Mouse (Mus musculus) heart, adult 11 months (tissue): ENCODE data around the gene AL732309.1.

Experiments
- DNase-seq: peaks from one replicate; pipeline ENCODE4 v3.0.0; 2022

AL732309.1 gene

DNA sequence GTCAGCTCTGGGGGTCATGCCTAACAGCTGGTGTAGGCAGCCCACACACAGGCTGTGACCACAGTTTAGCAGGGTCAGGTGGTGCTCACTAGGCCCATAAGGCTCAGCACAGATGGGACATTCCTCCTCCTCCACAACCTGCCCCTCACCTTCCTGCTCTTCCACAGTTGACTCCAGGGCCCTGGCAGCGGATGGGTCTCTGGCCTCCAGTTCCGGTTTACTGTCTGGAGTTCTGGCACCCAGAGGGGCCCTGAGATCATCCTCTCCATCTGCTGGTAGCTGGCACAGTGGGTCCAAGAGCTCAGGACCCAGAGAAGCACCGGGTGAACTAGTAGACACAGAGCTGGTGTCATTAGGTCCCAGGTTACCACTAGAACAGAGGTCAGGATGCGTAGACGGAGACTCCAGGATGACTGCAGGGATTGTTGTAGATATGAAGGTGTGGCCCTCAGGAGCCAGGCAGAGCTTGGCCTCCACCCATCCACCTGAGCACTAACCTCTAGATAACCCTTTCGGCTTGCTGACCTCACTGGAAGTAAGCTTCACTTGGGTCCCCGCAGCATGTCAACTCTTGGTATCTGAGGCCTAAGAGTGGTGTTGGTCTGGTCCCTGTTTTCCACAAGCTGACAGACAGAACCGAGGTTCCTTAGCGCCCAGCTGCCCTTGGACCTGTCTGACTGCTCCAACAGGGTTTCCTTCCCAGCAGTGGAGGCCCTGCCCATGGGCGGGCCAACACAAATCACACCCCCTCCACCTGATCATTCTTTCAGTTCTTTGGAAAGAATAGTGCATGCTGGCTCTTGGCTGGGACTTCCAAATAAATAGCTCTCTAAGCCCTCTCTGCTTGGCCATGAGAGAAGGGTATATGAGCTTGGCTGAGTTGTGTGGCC, at the start of gene AL732309.1:
TSS of gene AL732309.1 (minus strand) at position 681 of the 890 bp plus-strand sequence.
- DNase-seq = no peak

DNA sequence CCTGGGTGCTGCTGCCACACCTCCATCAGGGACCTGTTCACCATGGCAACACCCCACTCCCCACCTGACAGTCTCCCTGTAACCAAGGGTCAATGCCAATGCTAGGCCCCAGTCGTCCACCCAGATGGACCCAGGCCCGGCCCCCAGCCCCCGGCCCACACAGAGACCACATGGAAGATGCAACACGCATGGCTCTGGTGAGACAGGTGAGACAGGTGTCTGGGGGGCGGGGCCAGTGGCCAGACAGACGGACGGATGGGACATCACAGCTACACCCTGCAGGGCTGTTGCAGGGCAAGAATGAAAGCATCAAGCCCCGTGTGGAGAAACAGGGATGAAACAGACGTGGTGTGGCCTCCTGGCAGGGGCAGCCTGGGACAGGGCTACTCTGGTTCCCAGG, 47.0 kb upstream of the AL732309.1 start:
- DNase-seq = no peak

DNA sequence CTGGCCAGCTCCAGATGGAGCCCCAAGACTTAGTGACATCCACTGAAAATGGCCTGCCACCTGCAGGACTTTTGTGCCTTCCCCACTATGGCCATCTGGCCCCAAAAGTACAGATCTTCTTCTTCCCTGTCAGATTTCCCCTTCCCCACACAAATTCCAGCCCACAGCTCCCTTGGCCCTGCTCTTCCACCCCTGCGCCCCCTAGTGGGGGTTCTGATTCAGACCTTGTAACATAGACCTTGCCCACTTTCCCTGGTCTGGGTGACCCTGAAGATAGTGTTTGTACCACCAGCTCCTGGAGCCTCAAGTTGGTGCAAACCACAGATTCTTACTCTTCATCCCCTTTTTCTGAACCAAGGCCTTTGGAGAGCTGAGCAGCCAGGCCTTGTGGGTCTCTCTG, 46.2 kb upstream of the AL732309.1 start:
- DNase-seq = peak; percentile 95

DNA sequence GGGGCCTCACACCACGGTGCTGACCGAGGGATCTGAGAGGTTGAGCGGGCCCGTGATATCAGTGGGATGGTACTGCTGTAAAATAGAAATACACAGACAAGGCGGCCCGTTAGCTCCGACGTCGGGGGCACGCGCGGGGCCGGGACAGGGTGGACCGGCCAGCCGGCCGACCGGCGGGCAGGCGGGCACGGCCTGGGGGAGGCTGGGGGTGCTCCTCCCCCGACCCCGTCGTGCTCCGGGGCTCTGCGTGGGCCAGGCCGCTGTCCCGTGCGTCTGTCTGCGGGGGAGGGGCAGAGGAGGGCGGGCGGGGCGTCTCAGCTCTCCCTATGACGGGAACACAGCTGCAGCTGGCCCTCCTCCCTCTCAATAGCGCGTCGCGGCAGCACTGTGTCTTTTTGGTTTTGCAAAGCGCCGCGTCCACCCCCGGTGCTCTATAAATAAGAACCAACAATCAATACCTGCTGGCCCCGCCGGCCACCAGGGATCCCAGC, 45.4 kb upstream of the AL732309.1 start:
- DNase-seq = peak; percentile 95

- DNase-seq = no peak
These were observed 44.8 kb upstream of the AL732309.1 start for GRCm38 (mm10) chr2:25291184-25292053.

GRCm38 (mm10) chr2:25290816-25291130, 44.1 kb upstream of the AL732309.1 start:
- no peak for DNase-seq

GRCm38 (mm10) chr2:25290101-25290815, 43.6 kb upstream of the AL732309.1 start:
- DNase-seq = no peak

DNA sequence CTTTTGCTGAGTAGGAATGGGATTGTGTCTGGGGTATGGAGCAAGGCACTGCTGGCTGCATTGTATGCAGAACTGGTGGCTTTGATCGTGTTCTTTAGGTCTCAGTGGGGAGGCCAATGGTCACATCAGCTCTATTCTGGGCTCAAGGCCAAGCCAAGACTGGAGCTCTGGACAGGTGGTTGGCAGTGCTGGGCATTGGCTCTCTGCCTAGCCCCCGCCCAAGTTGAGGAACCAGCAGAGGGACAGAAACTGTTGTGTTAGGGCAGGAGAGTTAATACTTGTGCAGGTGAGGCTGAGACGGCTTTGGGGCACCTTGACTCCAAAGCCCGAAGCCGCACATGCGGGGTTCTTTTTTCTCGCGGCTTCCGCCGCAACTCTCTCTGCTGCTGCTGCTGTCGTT, 43.0 kb upstream of the AL732309.1 start, which contains the start of gene Lrrc26:
TSS of gene Lrrc26 (plus strand) at position 265 of the 400 bp plus-strand sequence.
- no peak for DNase-seq

DNA sequence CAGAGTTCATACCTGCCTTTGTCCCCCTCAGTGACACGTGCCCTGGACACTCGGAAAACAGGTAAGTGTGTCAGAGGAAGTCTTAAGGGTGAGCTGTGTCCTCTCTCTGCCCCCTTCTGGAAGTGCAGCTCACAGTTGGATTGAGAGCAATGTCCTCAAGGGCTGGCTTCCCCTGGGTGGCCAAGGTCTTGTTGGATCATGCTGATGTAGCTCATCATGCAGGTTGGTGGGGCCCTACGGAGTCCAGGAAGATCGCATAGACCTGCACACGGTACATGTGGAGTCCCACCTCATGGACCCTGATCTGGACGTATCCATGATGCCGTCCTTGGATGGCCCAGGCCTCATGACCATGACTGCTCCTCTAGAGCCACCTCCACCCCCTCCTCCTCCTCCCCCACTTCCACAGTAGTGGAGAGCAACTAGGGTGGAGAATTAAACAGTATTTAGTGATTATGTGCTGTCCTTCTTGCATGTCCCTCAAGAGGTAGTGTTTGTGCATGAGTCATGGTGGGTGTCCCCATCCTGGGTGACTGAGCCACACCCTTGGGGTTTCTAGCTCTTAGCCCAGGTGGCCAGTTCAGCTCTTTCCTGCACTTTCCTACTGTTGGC, 42.2 kb upstream of the AL732309.1 start:
- DNase-seq = no peak

- DNase-seq = no peak
These were observed 41.4 kb upstream of the AL732309.1 start, which contains the start of gene Tmem210 for GRCm38 (mm10) chr2:25287927-25288649. TSS of gene Tmem210 (plus strand) at chr2:25288145.

GRCm38 (mm10) chr2:25286837-25287636, 40.4 kb upstream of the AL732309.1 start:
- no peak for DNase-seq

- DNase-seq = no peak
These were observed 39.7 kb upstream of the AL732309.1 start for GRCm38 (mm10) chr2:25286314-25286713.

- DNase-seq = no peak
These were observed 38.9 kb upstream of the AL732309.1 start for GRCm38 (mm10) chr2:25285551-25285950.

DNA sequence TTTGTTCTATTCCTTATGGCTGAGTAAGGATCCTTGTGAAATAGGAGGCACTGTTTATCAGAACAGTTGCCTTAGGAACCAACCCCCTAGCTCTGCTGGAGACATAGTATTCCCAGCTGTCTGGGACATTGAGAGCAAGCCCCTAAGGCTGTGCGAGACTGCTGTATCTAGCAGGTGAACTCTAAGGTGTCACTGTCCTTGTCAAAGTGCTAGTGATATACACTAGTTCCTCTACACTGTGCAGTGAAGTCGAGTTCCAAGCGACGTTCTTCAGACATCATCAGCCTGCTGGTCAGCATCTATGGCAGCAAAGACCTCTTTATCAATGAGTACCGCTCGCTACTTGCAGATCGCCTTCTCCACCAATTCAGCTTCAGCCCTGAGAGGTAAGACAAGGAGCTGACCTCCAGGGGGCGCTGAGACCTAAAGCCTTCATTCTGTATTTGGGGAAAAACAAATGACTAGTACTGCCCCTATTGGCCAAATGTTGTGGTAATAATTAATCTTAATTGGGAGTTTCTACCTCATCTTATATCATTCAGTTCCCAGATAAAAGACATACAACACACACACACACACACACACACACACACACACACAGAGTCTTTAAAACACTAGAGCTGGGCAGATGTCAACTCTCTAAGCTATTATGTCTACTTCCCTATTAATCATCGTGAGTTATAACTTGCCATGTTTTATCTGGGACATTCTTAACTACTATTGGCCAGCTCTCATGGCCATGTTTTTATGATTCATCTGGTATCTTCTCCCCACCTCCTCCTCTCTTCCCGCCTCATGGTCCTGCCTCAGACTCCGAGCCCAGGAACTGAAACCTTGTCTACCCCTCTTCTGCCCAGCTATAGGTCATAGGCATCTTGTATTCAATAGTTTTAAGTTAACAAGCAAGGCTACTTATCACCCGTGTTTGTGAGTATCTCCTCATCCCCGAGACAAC, 32.5 kb upstream of the AL732309.1 start:
- DNase-seq = peak; percentile 91

DNA sequence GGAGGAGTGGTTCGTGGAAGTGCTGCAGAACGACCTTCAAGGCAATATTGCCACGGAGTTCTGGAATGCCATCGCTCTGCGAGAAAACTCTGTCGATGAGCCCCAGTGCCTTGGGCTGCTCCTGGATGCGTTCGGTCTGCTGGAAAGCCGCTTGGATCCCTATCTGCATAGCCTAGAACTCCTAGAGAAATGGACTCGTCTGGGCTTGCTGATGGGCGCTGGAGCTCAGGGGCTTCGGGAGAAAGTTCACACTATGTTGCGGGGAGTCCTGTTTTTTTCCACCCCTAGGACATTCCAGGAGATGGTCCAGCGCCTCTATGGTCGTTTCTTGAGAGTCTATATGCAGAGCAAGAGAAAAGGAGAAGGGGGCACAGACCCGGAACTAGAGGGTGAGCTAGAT, 26.3 kb upstream of the AL732309.1 start:
- peak; percentile 91 for DNase-seq

DNA sequence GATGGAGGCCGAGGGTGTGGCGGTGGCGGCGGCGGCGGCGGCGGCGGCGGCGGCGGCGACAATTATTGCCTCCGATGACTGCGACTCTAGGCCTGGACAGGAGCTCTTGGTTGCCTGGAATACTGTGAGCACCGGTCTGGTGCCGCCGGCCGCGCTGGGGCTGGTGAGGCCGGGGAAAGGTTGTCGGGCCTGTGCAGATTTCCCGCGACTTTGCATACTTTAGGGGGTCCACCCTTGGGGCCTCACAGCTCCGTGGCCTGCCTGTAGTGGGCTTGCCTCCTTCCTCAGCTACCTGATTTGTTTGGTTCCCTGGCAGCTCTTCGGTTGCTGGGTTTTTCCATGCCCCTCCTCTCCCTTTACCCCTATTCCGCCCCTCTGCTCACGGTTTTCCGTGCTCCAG, 25.9 kb upstream of the AL732309.1 start:
- no peak for DNase-seq

DNA sequence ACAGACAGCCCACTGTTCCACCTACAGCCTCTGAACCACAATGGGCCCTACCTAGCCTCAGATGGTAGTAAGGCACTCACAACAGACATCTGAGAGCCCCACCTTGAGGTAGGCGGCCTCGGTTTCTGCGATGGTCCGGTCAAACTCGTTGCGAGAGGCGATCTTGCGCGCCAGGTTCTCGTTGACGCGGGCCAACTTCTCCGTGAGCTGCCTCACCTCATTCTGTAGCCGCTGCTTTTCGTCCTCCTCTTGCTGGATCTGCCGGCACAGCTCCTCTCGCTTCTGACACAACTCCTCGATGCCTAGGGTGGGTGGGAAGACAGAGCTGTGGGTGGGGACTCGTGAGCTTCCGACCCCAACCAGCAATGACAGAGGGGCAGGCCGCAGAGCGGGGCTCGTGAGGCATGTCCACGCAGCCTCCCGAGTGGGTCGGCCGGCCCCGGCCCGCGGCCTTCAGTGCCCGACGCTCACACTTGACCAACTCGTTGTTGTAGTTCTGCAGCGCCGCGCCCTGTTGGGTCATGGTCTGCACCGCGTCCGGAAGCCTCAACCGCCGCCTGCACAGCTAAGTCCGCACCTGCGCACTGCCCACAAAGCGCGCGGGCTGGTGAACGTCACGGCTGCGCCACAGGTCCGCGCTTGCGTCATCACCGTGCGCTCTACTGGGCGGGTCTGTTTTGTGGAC, 25.3 kb upstream of the AL732309.1 start, which contains the start of the genes Ssna1 and Anapc2:
TSS of gene Ssna1 (minus strand) at position 612 of the 685 bp plus-strand sequence.
TSS of gene Anapc2 (plus strand) at position 652 of the 685 bp plus-strand sequence.
- DNase-seq = peak; percentile 99

GRCm38 (mm10) chr2:25267746-25268309, 21.2 kb upstream of the AL732309.1 start:
- no peak for DNase-seq
